Mouse (Mus musculus): ENCODE data around the gene Ehd2.

Ehd2 gene

GRCm38 (mm10) chr7:15967312-15967711 is at the start of gene Ehd2:
Gene Ehd2 (minus strand): TSS chr7:15967567.
- DNase-seq (ENCODE audit: low read depth, low spot score) = peak; percentile 79

GRCm38 (mm10) chr7:16015384-16015783 is 48.0 kb upstream of the Ehd2 start:
- no peak for DNase-seq (ENCODE audit: low read depth, low spot score)

GRCm38 (mm10) chr7:16014521-16015175 is 47.3 kb upstream of the Ehd2 start:
- no peak for DNase-seq (ENCODE audit: low read depth, low spot score)

- DNase-seq (ENCODE audit: low read depth, low spot score) = no peak
Measured at GRCm38 (mm10) chr7:16013722-16014275, 46.4 kb upstream of the Ehd2 start.

- DNase-seq (ENCODE audit: low read depth, low spot score) = peak; percentile 65
Measured at GRCm38 (mm10) chr7:16012576-16013263, 45.4 kb upstream of the Ehd2 start.

- no peak for DNase-seq (ENCODE audit: low read depth, low spot score)
Measured at GRCm38 (mm10) chr7:16011418-16012085, 44.2 kb upstream of the Ehd2 start.

GRCm38 (mm10) chr7:16010649-16011048 is 43.3 kb upstream of the Ehd2 start:
- no peak for DNase-seq (ENCODE audit: low read depth, low spot score)

- no peak for DNase-seq (ENCODE audit: low read depth, low spot score)
Measured at GRCm38 (mm10) chr7:16009636-16010035, 42.3 kb upstream of the Ehd2 start.

- DNase-seq (ENCODE audit: low read depth, low spot score) = no peak
Measured at GRCm38 (mm10) chr7:16005020-16005419, 37.7 kb upstream of the Ehd2 start.

- DNase-seq (ENCODE audit: low read depth, low spot score) = no peak
Measured at GRCm38 (mm10) chr7:16004177-16004856, 37.0 kb upstream of the Ehd2 start.

- DNase-seq (ENCODE audit: low read depth, low spot score) = no peak
Measured at GRCm38 (mm10) chr7:16003032-16003431, 35.7 kb upstream of the Ehd2 start.

GRCm38 (mm10) chr7:16002171-16002570 is 34.8 kb upstream of the Ehd2 start:
- no peak for DNase-seq (ENCODE audit: low read depth, low spot score)

- peak; percentile 50 for DNase-seq (ENCODE audit: low read depth, low spot score)
Measured at GRCm38 (mm10) chr7:16001691-16002090, 34.3 kb upstream of the Ehd2 start.

- DNase-seq (ENCODE audit: low read depth, low spot score) = no peak
Measured at GRCm38 (mm10) chr7:15993789-15994188, 26.4 kb upstream of the Ehd2 start.

GRCm38 (mm10) chr7:15993152-15993551 is 25.8 kb upstream of the Ehd2 start:
- no peak for DNase-seq (ENCODE audit: low read depth, low spot score)

GRCm38 (mm10) chr7:15991764-15992163 is 24.4 kb upstream of the Ehd2 start:
- DNase-seq (ENCODE audit: low read depth, low spot score) = no peak

GRCm38 (mm10) chr7:15987661-15988356 is 20.4 kb upstream of the Ehd2 start:
- no peak for DNase-seq (ENCODE audit: low read depth, low spot score)

GRCm38 (mm10) chr7:15982729-15983407 is 15.5 kb upstream of the Ehd2 start:
- peak; percentile 80 for DNase-seq (ENCODE audit: low read depth, low spot score)

- DNase-seq (ENCODE audit: low read depth, low spot score) = no peak
Measured at GRCm38 (mm10) chr7:15981538-15981937, 14.2 kb upstream of the Ehd2 start.

- DNase-seq (ENCODE audit: low read depth, low spot score) = no peak
Measured at GRCm38 (mm10) chr7:15980246-15980645, 12.9 kb upstream of the Ehd2 start.

- peak; percentile 69 for DNase-seq (ENCODE audit: low read depth, low spot score)
Measured at GRCm38 (mm10) chr7:15975904-15976303, 8.5 kb upstream of the Ehd2 start.

Data from CD4-positive, CD25-positive, alpha-beta regulatory T cell, adult 2 months (primary cell).